Mouse (Mus musculus) 3T3-L1 (cell line): ENCODE results near the gene Tbxa2r.

Experiments
- DNase-seq: peaks from one replicate; pipeline ENCODE4 v3.0.0-alpha.2; 2015; ENCODE audit warnings: low read depth, low spot score

Gene Tbxa2r

DNA sequence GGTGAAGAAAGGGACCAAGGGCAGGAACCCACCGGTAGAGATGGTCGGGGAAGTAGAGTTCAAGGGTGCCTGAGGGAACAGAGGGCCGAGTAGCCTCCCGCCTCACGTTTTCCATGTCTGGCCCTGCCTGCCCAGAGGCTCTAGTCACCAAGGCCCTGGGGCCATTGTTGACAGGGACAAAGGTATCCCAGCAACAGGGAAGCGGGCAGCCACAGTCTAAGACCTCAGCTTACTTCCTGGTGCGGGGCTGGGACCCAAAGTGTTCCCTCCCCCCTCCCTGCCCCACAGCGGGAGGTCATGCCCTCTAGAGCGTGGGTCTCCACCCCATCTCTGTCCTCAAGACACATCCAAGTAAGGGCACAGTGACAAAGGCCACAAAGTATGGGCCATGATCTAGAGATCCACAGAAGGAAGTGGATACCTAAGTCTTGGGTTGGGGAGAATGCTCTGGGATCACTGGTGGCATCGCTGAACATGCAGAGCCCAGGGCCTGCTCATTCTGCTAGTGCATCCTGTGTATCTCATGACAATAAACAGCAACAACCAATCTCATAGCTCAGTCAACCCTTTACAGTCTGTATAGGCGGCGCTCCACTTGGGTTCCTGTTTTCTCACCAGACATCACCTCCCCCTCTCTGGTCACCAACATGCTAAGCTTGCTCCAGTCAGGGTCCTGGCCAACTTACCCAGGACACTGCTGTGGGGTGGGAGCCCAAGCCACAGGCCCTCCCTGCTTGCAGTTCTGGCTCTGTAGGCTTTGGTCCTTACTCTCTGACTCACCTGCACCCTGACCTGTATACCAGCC lies 37.3 kb downstream of the Tbxa2r start, which contains the start of gene 4930404N11Rik:
Gene 4930404N11Rik, minus strand, starts transcription at position 145 of the 805 bp plus-strand sequence.
- DNase-seq: no peak

- no peak for DNase-seq
These were observed 38.1 kb downstream of the Tbxa2r start for GRCm38 (mm10) chr10:81366477-81367206.

GRCm38 (mm10) chr10:81367207-81367495 lies 38.6 kb downstream of the Tbxa2r start:
- no peak for DNase-seq

- DNase-seq: no peak
These were observed 46.8 kb downstream of the Tbxa2r start for GRCm38 (mm10) chr10:81375322-81375721.

- DNase-seq: peak; percentile 31
These were observed 48.2 kb downstream of the Tbxa2r start for GRCm38 (mm10) chr10:81376561-81377361.

- DNase-seq: no peak
These were observed 48.8 kb downstream of the Tbxa2r start for GRCm38 (mm10) chr10:81377362-81377664.

DNA sequence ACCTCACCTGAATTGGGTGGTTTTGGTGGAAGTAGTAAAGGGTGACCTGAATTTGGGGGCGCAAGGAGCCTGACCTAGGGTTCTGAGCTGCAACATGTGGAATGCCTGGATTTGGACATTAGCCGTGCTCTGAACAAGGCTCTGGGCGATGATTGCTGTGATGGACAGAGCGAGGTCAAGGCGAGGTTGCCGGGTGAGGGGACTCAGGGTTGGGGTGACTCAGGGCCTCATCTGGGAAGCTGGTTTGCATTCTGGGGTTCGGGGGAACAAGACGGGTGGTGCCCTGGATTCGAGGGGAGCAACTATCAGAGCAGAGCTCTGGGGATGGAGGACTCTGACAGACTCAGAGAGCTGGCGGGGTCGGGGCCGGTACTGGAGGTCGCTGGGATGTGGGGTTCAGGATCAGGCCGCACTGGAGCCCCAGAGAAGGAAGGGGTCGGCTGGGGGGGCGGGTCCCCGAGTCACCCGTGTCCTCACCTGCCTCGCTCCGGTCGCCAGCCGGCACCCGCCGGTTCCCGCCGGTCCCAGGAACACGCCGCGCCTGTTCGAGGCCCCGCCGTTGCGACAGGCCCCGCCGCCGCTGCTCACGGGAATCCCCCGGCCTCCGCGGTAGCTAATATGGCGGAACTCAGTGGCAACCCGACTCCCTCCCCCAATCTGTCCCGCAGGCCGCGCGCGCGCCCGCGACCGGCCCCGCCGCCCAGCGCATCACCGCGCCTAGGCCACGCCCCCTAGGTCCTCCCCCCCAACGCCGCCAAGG lies 49.4 kb downstream of the Tbxa2r start, which contains the start of gene Fzr1:
Gene Fzr1, minus strand, starts transcription at position 724 of the 760 bp plus-strand sequence.
- DNase-seq: peak; percentile 28

DNA sequence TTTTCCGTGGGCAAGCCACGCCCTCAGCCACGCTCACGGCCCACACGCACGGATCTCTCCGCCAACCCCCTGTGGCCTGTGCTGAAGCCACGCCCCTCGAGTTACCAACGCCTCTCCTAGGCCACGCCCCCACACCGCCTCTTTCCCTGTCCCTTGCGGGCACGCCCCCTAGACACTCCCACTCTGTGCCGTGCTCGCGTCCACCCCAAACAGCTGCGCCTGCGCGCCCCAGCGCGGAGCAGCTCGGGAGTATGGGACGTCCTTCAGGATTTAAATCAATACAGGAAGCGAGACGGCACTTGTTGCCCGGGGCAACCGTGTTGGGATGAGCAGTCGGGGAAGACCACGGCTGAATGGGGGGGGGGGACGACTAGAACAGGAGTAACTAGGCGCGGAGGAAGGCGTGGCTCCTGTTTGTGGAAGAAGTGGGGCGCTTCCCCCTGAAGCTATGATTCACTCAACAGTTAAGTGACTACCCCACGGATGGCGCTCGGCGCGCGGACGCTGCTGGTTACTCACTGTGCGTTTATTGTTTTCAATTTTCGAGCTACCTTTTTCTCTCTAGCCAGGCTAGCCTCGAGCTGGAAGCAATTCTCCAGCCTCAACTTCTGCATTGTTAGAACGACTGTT lies 50.1 kb downstream of the Tbxa2r start:
- peak; percentile 100 for DNase-seq

GRCm38 (mm10) chr10:81379183-81379553 lies 50.6 kb downstream of the Tbxa2r start:
- DNase-seq: no peak

DNA sequence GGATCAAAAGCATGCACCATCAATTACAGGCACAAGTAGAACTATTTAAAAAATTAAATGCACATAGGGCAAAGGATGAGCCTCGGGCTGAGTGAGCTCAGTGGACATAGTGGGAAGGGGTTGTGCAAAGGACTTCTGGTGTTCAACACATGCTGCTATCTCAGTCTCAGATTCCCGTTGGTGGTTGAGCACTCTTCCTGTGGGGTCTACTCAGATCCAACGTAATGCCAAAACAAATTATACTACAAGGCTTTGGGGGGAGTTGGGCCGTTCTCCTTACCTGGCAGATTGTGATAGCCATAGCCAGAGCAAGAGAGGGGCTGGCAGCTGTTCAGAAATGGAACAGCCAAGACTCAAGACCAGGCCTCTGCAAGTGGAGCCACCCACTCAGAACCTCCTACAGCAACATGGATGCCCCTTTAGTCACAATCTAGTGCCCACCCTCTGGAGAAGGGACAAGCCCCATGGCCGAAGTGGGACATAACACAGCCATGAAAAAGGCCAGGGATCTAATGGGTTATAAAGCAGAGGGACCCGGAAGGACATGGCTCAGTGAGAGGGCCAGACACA lies 51.4 kb downstream of the Tbxa2r start:
- no peak for DNase-seq

DNA sequence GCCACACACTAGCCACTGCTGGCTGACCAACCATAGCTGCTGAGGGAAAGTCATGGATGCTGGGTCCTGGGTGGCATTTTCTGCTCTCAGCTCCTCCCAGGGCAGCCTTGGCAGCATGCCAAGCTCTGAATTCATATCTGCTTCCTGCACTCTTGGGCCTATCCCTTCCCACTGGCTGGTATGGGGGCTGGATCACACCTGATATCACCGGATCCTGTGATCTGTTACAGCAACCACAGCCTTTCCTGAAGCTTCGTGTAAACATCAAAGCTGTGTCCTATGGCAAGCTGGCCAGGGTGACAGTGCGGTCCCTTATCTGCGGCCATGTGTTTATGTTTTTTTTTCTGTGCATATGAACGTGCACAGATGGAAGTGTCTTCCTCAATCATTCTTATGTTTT lies 53.5 kb downstream of the Tbxa2r start:
- peak; percentile 51 for DNase-seq

GRCm38 (mm10) chr10:81383802-81384604 lies 55.5 kb downstream of the Tbxa2r start, which contains the start of the genes Dohh and Gm48551:
TSS of gene Dohh (plus strand) at chr10:81384428.
TSS of gene Gm48551 (plus strand) at chr10:81384466.
- peak; percentile 99 for DNase-seq

GRCm38 (mm10) chr10:81384605-81384982 lies 56.1 kb downstream of the Tbxa2r start:
- DNase-seq: peak; percentile 59
